Mouse (Mus musculus): ENCODE data around the gene Nxf2. TPM values are rescaled to one million over a fixed set of nuclear protein-coding genes. Genes with fewer than 3 reads are reported as not detected.
"Not testable (repeated sequence)": the region's sequence is repeated elsewhere in the genome, so short reads cannot be mapped to it uniquely, and the experiment has no call there.

The Nxf2 gene
- polyA plus RNA-seq, 1 experiment from 2014 or later = 0.11 TPM

DNA sequence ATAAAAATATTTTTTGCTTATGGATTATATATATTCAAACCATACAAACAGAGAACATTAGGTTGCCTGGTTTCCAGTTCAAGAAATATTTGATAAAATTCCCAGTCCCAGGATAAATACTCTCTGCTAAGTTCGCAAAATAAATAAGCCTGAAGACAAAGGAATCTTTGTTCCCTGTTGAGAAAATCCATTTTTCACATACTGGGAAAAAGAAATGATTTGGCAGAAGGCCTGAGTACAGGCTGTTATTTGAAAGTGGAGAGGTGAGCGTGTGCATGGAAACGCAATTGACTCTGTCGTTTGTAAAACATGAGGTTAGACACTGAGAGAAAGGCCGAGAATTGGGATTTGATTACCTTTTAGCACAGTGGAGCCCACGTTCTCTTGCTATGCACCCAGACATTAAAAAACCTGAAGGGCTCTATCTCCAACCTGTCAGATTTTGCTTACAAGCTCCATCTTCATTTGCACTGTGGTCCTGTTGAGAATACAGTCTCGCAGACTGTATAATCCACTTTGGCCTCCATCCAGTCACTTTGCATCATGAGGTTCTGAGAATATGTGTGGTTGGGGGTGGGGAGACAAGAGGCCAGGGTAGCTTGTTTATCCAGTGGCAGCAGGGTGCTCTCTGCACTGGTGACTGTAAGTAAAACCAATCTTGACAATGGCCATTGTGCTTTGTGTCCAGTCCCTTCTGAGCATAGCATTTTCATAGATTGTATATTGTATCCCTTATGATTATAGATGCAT lies 40.7 kb downstream of the Nxf2 start:
- no peak overlapping the region for H3K9ac ChIP-seq (replicated peaks; ENCODE audit: low read depth, low read length)
- H3K36me3 ChIP-seq (ENCODE audit: control insufficient read depth, insufficient read depth, low read length) = no peaks in the 10 kb centered on the region
- H3K9me3 ChIP-seq (ENCODE audit: control insufficient read depth, low read length) = no peaks in the 10 kb centered on the region
- no peak for ATAC-seq (ENCODE audit: low read depth)
- H3K4me3 ChIP-seq (ENCODE audit: low read depth, low read length) = no peak overlapping the region
- no peaks in the 10 kb centered on the region for H3K27me3 ChIP-seq (ENCODE audit: control insufficient read depth, insufficient read depth, low read length)
- H3K4me2 ChIP-seq (ENCODE audit: low read depth, low read length) = no peak overlapping the region
- no peaks in the 10 kb centered on the region for H3K4me1 ChIP-seq (ENCODE audit: control insufficient read depth, insufficient read depth, low read length)
- H3K27ac ChIP-seq (ENCODE audit: low read depth, low read length) = no peak overlapping the region
- 60% methylated on average over 7 of the region's 7 CpGs for WGBS

DNA sequence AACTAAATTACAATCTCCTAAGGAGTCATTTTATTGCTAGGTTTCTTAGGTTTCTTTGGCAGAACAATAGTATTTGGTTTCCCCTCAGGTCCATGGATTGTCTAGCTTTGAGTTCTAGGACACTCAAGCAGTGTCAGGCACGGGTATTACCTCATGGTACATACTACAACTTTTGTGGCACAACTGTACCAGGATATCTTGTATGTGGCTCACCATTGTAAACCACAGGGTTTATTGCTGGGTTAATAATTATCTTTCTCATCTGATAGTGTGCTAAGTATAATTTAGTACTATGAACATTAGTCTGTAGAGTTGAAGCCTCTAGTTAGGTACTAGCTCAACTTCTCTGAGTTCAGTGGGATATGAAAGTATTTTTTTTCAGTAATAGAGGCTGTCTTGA lies 45.3 kb downstream of the Nxf2 start:
- Histone ChIP-seq H3K4me1 (ENCODE audit: control insufficient read depth, insufficient read depth, low read length) (no peaks in the 10 kb centered on the region), H3K27ac (ENCODE audit: low read depth, low read length) (no peak overlapping the region), H3K4me2 (ENCODE audit: low read depth, low read length) (no peak overlapping the region), H3K4me3 (ENCODE audit: low read depth, low read length) (no peak overlapping the region), H3K27me3 (ENCODE audit: control insufficient read depth, insufficient read depth, low read length) (no peaks in the 10 kb centered on the region), H3K9ac (replicated peaks; ENCODE audit: low read depth, low read length) (no peak overlapping the region), H3K36me3 (ENCODE audit: control insufficient read depth, insufficient read depth, low read length) (no peaks in the 10 kb centered on the region), H3K9me3 (ENCODE audit: control insufficient read depth, low read length) (no peaks in the 10 kb centered on the region)
- no peak for ATAC-seq (ENCODE audit: low read depth)
- WGBS = 57% methylated on average over 1 of the region's 1 CpGs

DNA sequence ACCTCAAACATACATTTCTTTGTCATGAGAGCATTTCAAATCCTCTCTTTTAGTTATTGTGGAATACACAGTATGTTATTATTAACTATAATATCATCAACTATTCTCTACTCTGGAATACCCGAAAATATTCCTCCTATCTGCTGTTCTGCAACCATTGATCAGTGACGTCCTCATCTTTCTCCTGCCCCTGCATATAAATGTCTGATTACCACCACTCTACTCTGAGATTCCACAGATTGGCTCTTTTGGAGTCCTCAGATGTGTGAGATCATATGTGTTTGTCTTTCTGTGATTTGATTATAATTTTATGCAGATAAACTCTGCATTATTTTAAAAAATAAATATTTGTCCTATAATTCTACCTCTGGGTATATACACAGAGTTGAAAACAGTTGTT lies 48.8 kb downstream of the Nxf2 start:
- H3K9me3 ChIP-seq (ENCODE audit: control insufficient read depth, low read length) = no peaks in the 10 kb centered on the region
- no peaks in the 10 kb centered on the region for H3K36me3 ChIP-seq (ENCODE audit: control insufficient read depth, insufficient read depth, low read length)
- no peak overlapping the region for H3K4me2 ChIP-seq (ENCODE audit: low read depth, low read length)
- no peak for ATAC-seq (ENCODE audit: low read depth)
- no peaks in the 10 kb centered on the region for H3K27me3 ChIP-seq (ENCODE audit: control insufficient read depth, insufficient read depth, low read length)
- no peak overlapping the region for H3K27ac ChIP-seq (ENCODE audit: low read depth, low read length)
- no peak overlapping the region for H3K4me3 ChIP-seq (ENCODE audit: low read depth, low read length)
- no peaks in the 10 kb centered on the region for H3K4me1 ChIP-seq (ENCODE audit: control insufficient read depth, insufficient read depth, low read length)
- 66% methylated on average over 2 of the region's 2 CpGs for WGBS
- H3K9ac ChIP-seq (replicated peaks; ENCODE audit: low read depth, low read length) = no peak overlapping the region

DNA sequence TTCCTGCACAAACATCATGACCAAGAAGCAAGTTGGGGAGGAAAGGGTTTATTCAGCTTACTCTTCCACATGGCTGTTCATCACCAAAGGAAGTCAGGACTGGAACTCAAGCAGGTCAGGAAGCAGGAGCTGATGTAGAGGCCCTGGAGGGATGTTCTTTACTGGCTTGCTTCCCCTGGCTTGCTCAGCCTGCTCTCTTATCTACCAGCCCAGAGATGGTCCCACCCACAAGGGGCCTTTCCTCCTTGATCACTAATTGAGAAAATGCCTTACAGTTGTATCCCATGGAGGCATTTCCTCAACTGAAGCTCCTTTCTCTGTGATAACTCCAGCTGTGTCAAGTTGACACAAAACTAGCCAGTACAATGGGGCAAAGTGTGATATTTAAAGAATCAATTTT lies 49.2 kb downstream of the Nxf2 start:
- H3K4me3 ChIP-seq (ENCODE audit: low read depth, low read length); H3K9ac ChIP-seq (replicated peaks; ENCODE audit: low read depth, low read length); ATAC-seq (ENCODE audit: low read depth); H3K27me3 ChIP-seq (ENCODE audit: control insufficient read depth, insufficient read depth, low read length); H3K4me1 ChIP-seq (ENCODE audit: control insufficient read depth, insufficient read depth, low read length); H3K36me3 ChIP-seq (ENCODE audit: control insufficient read depth, insufficient read depth, low read length); H3K9me3 ChIP-seq (ENCODE audit: control insufficient read depth, low read length); H3K27ac ChIP-seq (ENCODE audit: low read depth, low read length); H3K4me2 ChIP-seq (ENCODE audit: low read depth, low read length): not testable (repeated sequence)

DNA sequence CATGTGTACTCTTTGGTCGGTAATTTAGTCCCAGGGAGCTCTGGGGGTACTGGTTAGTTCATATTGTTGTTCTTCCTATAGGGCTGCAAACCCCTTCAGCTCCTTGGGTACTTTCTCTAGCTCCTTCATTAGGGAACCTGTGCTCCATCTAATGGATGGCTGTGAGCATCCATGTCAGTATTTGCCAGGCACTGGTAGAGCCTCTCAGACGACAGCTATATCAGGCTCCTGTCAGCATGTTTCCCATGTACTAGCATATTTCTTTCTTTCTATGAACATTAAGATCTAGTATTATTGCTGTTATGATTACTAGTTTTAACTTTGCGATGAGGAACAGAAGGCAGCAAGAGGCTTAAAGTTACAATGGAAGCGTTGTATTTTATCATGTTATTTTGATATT lies 49.7 kb downstream of the Nxf2 start:
- 70% methylated on average over 4 of the region's 4 CpGs for WGBS
- ATAC-seq (ENCODE audit: low read depth) = no peak
- H3K4me1 ChIP-seq (ENCODE audit: control insufficient read depth, insufficient read depth, low read length) = no peaks in the 10 kb centered on the region
- no peaks in the 10 kb centered on the region for H3K27me3 ChIP-seq (ENCODE audit: control insufficient read depth, insufficient read depth, low read length)
- no peak overlapping the region for H3K27ac ChIP-seq (ENCODE audit: low read depth, low read length)
- no peak overlapping the region for H3K4me2 ChIP-seq (ENCODE audit: low read depth, low read length)
- H3K9ac ChIP-seq (replicated peaks; ENCODE audit: low read depth, low read length) = no peak overlapping the region
- no peaks in the 10 kb centered on the region for H3K36me3 ChIP-seq (ENCODE audit: control insufficient read depth, insufficient read depth, low read length)
- H3K4me3 ChIP-seq (ENCODE audit: low read depth, low read length) = no peak overlapping the region
- no peaks in the 10 kb centered on the region for H3K9me3 ChIP-seq (ENCODE audit: control insufficient read depth, low read length)

DNA sequence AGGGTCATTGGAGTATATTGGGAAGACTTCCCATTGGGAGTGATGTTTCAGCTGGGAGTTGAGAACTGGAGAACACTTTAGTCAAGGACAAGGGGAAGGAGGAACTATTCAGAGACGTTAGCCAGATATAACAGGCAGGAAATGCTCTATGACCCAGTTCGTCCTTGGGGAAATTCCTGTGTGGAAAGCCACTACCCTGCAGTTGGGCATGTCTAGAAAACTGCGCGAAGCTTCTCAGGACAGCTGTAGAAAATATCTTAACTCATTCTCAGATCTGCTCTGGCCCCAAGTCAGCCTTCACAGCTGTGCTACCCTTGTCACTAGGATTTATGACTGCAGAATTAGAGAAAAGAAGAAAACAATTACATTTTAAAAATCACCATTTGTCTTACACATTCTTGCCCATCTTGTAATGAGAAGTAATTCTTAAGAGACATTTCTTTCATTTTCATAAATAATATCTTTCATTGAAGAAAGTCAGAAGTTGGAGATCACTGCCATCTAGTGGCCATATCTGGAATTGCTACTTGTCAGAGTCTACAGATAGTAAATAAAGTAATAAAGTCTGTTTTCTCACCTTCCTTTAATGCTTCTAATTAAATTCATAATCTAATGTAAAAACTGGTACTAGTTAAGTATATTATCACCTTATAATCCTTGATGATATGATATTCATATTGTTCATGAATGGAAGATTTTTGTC lies 51.2 kb downstream of the Nxf2 start:
- Histone ChIP-seq H3K9me3 (ENCODE audit: control insufficient read depth, low read length) (no peaks in the 10 kb centered on the region), H3K27ac (ENCODE audit: low read depth, low read length) (no peak overlapping the region), H3K9ac (replicated peaks; ENCODE audit: low read depth, low read length) (no peak overlapping the region), H3K4me2 (ENCODE audit: low read depth, low read length) (no peak overlapping the region), H3K36me3 (ENCODE audit: control insufficient read depth, insufficient read depth, low read length) (no peaks in the 10 kb centered on the region), H3K4me1 (ENCODE audit: control insufficient read depth, insufficient read depth, low read length) (no peaks in the 10 kb centered on the region), H3K4me3 (ENCODE audit: low read depth, low read length) (no peak overlapping the region), H3K27me3 (ENCODE audit: control insufficient read depth, insufficient read depth, low read length) (no peaks in the 10 kb centered on the region)
- 30% methylated on average over 4 of the region's 4 CpGs for WGBS
- ATAC-seq (ENCODE audit: low read depth) = no peak

DNA sequence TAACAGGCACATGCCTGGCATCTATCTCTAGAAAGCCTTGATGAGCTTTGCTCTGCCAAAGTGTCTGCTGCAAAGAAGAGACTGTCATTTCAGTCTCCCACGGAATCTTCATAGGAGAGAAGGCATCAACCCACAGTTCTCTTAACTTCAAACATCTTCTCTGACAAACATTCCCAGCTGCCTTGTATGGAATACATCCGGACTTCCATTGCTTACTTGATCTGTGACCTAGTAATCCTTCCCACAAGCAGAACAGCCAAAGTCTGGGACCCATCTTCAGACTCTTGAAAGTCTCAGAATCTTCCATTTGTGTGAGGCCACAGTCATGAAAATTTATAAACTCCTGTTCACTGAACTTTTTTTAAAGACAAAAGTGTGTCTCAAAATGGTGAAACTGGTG lies 51.7 kb downstream of the Nxf2 start:
- H3K27me3 ChIP-seq (ENCODE audit: control insufficient read depth, insufficient read depth, low read length) = no peaks in the 10 kb centered on the region
- H3K4me1 ChIP-seq (ENCODE audit: control insufficient read depth, insufficient read depth, low read length) = no peaks in the 10 kb centered on the region
- H3K9me3 ChIP-seq (ENCODE audit: control insufficient read depth, low read length) = no peaks in the 10 kb centered on the region
- H3K9ac ChIP-seq (replicated peaks; ENCODE audit: low read depth, low read length) = no peak overlapping the region
- H3K4me2 ChIP-seq (ENCODE audit: low read depth, low read length) = no peak overlapping the region
- H3K4me3 ChIP-seq (ENCODE audit: low read depth, low read length) = no peak overlapping the region
- no peak overlapping the region for H3K27ac ChIP-seq (ENCODE audit: low read depth, low read length)
- no peaks in the 10 kb centered on the region for H3K36me3 ChIP-seq (ENCODE audit: control insufficient read depth, insufficient read depth, low read length)
- whole genome bisulfite sequencing = 71% methylated on average over 2 of the region's 2 CpGs
- ATAC-seq (ENCODE audit: low read depth) = no peak

DNA sequence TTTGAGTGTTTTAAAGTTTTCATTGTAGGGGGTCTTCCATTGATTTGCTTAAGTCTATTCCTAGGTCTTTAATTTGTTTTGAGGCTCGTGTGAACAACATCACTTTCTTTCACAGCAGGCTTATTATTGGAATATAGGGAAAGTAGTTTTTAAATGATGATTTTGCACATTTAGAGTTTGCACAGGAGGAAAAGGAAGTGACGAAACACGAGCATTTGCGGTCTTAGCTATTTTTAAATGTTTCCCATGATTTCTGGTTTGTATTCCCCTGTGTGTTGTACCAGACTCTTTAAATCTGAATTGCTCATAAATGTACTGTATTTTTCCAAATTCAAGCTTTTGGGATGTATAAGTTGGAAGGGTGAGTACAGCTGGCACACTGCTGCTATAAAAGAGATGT lies 54.2 kb downstream of the Nxf2 start:
- no peak overlapping the region for H3K27ac ChIP-seq (ENCODE audit: low read depth, low read length)
- H3K9ac ChIP-seq (replicated peaks; ENCODE audit: low read depth, low read length) = no peak overlapping the region
- H3K27me3 ChIP-seq (ENCODE audit: control insufficient read depth, insufficient read depth, low read length) = no peaks in the 10 kb centered on the region
- H3K4me2 ChIP-seq (ENCODE audit: low read depth, low read length) = no peak overlapping the region
- no peaks in the 10 kb centered on the region for H3K36me3 ChIP-seq (ENCODE audit: control insufficient read depth, insufficient read depth, low read length)
- no peaks in the 10 kb centered on the region for H3K4me1 ChIP-seq (ENCODE audit: control insufficient read depth, insufficient read depth, low read length)
- no peaks in the 10 kb centered on the region for H3K9me3 ChIP-seq (ENCODE audit: control insufficient read depth, low read length)
- 78% methylated on average over 4 of the region's 4 CpGs for WGBS
- H3K4me3 ChIP-seq (ENCODE audit: low read depth, low read length) = no peak overlapping the region
- ATAC-seq (ENCODE audit: low read depth) = no peak

Measured in neural tube, embryonic 14.5 days (tissue).